ENCODE assay signal across 23 mouse cellular contexts in genomic region chr11:35755546-35755945, GRCm38 (mm10). TPM values are rescaled to one million over a fixed set of nuclear protein-coding genes. Genes with fewer than 3 reads are reported as not detected.
DNase-seq lines count a peak whose midpoint lies in the region; ATAC-seq and TF ChIP-seq lines count a peak whose summit lies in the region.
"Had no signal": no experiment of that assay in that cellular context is flagged by ENCODE, and none has a peak within 500 bp of the region (broad histone marks: within the 10 kb centered on the region; RNA-seq: fewer than 3 reads in every experiment).

No protein-coding gene starts in this region.

- H3K4me1 ChIP-seq in embryonic facial prominence, embryonic 14.5 days (ENCODE audit: control insufficient read depth, insufficient read depth, low read length), result no peaks in the 10 kb centered on the region
- H3K4me1 ChIP-seq in embryonic facial prominence, embryonic 10.5 days, result peaks cover 3% of the 10 kb centered on the region; the same call in 1 of the 2 replicates
- H3K4me1 ChIP-seq in limb, embryonic 14.5 days (ENCODE audit: control insufficient read depth, insufficient read depth, low read length), result no peaks in the 10 kb centered on the region; the same call in 1 of the 2 replicates
- H3K4me1 ChIP-seq in hindbrain, embryonic 10.5 days (replicated peaks), result no peaks in the 10 kb centered on the region
- H3K4me1 ChIP-seq: hindbrain, embryonic 15.5 days; midbrain, embryonic 12.5 days; neural tube, embryonic 12.5 days had no signal

- no peaks in the 10 kb centered on the region for H3K9me3 ChIP-seq in embryonic facial prominence, embryonic 14.5 days (ENCODE audit: control insufficient read depth, low read length)
- H3K9me3 ChIP-seq in embryonic facial prominence, embryonic 10.5 days, result no peaks in the 10 kb centered on the region
- no peaks in the 10 kb centered on the region for H3K9me3 ChIP-seq in limb, embryonic 14.5 days (ENCODE audit: control insufficient read depth, low read length)
- no peaks in the 10 kb centered on the region for H3K9me3 ChIP-seq in hindbrain, embryonic 10.5 days
- H3K9me3 ChIP-seq: embryonic facial prominence, embryonic 13.5 days; heart, embryonic 13.5 days; hindbrain, embryonic 15.5 days; limb, embryonic 15.5 days; liver, embryonic 15.5 days; midbrain, embryonic 12.5 days; neural tube, embryonic 12.5 days had no signal

- no peak overlapping the region for H3K9ac ChIP-seq in embryonic facial prominence, embryonic 14.5 days (ENCODE audit: low read depth, low read length)
- no peak overlapping the region for H3K9ac ChIP-seq in limb, embryonic 14.5 days (ENCODE audit: low read depth, low read length, severe bottlenecking)
- H3K9ac ChIP-seq: embryonic facial prominence, embryonic 13.5 days; heart, embryonic 13.5 days; hindbrain, embryonic 15.5 days; limb, embryonic 15.5 days; liver, embryonic 15.5 days; midbrain, embryonic 12.5 days; neural tube, embryonic 12.5 days had no signal

- no peak for TF ChIP-seq POLR2A in limb, embryonic 14.5 days (IDR thresholded peaks at IDR 0.05; ENCODE audit: borderline replicate concordance, extremely low read depth, insufficient read depth, insufficient read length)

- no peak overlapping the region for H3K4me2 ChIP-seq in embryonic facial prominence, embryonic 14.5 days (ENCODE audit: low read depth, low read length)
- no peak overlapping the region for H3K4me2 ChIP-seq in limb, embryonic 14.5 days (replicated peaks; ENCODE audit: low read depth, low read length, severe bottlenecking)
- H3K4me2 ChIP-seq: embryonic facial prominence, embryonic 13.5 days; heart, embryonic 13.5 days; hindbrain, embryonic 15.5 days; limb, embryonic 15.5 days; liver, embryonic 15.5 days; midbrain, embryonic 12.5 days; neural tube, embryonic 12.5 days had no signal

- no peak overlapping the region for H3K27ac ChIP-seq in embryonic facial prominence, embryonic 14.5 days (replicated peaks; ENCODE audit: low read depth, low read length)
- no peak overlapping the region for H3K27ac ChIP-seq in embryonic facial prominence, embryonic 10.5 days (replicated peaks)
- no peak overlapping the region for H3K27ac ChIP-seq in limb, embryonic 14.5 days (replicated peaks; ENCODE audit: low read depth, low read length)
- H3K27ac ChIP-seq in hindbrain, embryonic 10.5 days, result no peak overlapping the region
- H3K27ac ChIP-seq: embryonic facial prominence, embryonic 13.5 days; heart, embryonic 13.5 days; hindbrain, embryonic 15.5 days; limb, embryonic 15.5 days; liver, embryonic 15.5 days; midbrain, embryonic 12.5 days; neural tube, embryonic 12.5 days had no signal

- H3K27me3 ChIP-seq in embryonic facial prominence, embryonic 14.5 days (replicated peaks; ENCODE audit: control insufficient read depth, insufficient read depth, low read length), result no peaks in the 10 kb centered on the region
- H3K27me3 ChIP-seq in embryonic facial prominence, embryonic 10.5 days (replicated peaks; ENCODE audit: low read depth, poor library complexity, severe bottlenecking), result no peaks in the 10 kb centered on the region
- no peaks in the 10 kb centered on the region for H3K27me3 ChIP-seq in limb, embryonic 14.5 days (ENCODE audit: control insufficient read depth, insufficient read depth, low read length)
- H3K27me3 ChIP-seq in hindbrain, embryonic 10.5 days (ENCODE audit: insufficient read depth, poor library complexity, severe bottlenecking), result no peaks in the 10 kb centered on the region
- H3K27me3 ChIP-seq: CH12.LX; embryonic facial prominence, embryonic 13.5 days; heart, embryonic 13.5 days; hindbrain, embryonic 15.5 days; limb, embryonic 15.5 days; liver, embryonic 15.5 days; midbrain, embryonic 12.5 days; neural tube, embryonic 12.5 days had no signal

- no peak for DNase-seq in embryonic facial prominence, embryonic 14.5 days (ENCODE audit: low spot score)
- no peak for DNase-seq in embryonic facial prominence, embryonic 10.5 days (ENCODE audit: low spot score)
- DNase-seq in NIH3T3 (ENCODE audit: low read depth), result peak; percentile 69
- peak; percentile 47 for DNase-seq in brain, adult 2 months (ENCODE audit: low read depth, low spot score)
- peak; percentile 25 for DNase-seq in limb, embryonic 14.5 days (ENCODE audit: low spot score)
- no peak for DNase-seq in urinary bladder, adult 18-20 months (ENCODE audit: low spot score in 2 of 2)
- DNase-seq in hindbrain, embryonic 10.5 days (ENCODE audit: low spot score), result no peak
- no peak for DNase-seq in spleen, adult 18-20 months
- DNase-seq: cerebellum, adult 9-11 months; heart, adult 18-20 months; kidney, adult 11 months; kidney, postnatal 36 days; right cerebral cortex, postnatal 4 days; thymus, postnatal 36 days had no signal

- ATAC-seq in embryonic facial prominence, embryonic 14.5 days (ENCODE audit: low read depth), result 0 out of 2 replicates have a peak, but pooled peaks have one; percentile 15
- no peak for ATAC-seq in limb, embryonic 14.5 days (ENCODE audit: low FRiP score, low read depth)
- ATAC-seq: lung, postnatal 0 days had no signal

- 57% methylated on average over 6 of the region's 6 CpGs for WGBS in embryonic facial prominence, embryonic 14.5 days
- 80% methylated on average over 6 of the region's 6 CpGs for WGBS in embryonic facial prominence, embryonic 10.5 days
- 27% methylated on average over 6 of the region's 6 CpGs for WGBS in limb, embryonic 14.5 days
- 77% methylated on average over 6 of the region's 6 CpGs for WGBS in hindbrain, embryonic 10.5 days

- H3K4me3 ChIP-seq in embryonic facial prominence, embryonic 14.5 days (ENCODE audit: low read depth, low read length), result no peak overlapping the region
- H3K4me3 ChIP-seq in embryonic facial prominence, embryonic 10.5 days, result no peak overlapping the region
- H3K4me3 ChIP-seq in limb, embryonic 14.5 days (replicated peaks; ENCODE audit: low read length), result no peak overlapping the region
- no peak overlapping the region for H3K4me3 ChIP-seq in hindbrain, embryonic 10.5 days
- H3K4me3 ChIP-seq: embryonic facial prominence, embryonic 13.5 days; heart, embryonic 13.5 days; hindbrain, embryonic 15.5 days; limb, embryonic 15.5 days; liver, embryonic 15.5 days; midbrain, embryonic 12.5 days; neural tube, embryonic 12.5 days had no signal

- no peaks in the 10 kb centered on the region for H3K36me3 ChIP-seq in embryonic facial prominence, embryonic 14.5 days (ENCODE audit: control insufficient read depth, insufficient read depth, low read length)
- no peaks in the 10 kb centered on the region for H3K36me3 ChIP-seq in embryonic facial prominence, embryonic 10.5 days (replicated peaks)
- H3K36me3 ChIP-seq in limb, embryonic 14.5 days (ENCODE audit: control insufficient read depth, insufficient read depth, low read length), result no peaks in the 10 kb centered on the region
- no peaks in the 10 kb centered on the region for H3K36me3 ChIP-seq in hindbrain, embryonic 10.5 days
- H3K36me3 ChIP-seq: embryonic facial prominence, embryonic 13.5 days; heart, embryonic 13.5 days; hindbrain, embryonic 15.5 days; limb, embryonic 15.5 days; liver, embryonic 15.5 days; midbrain, embryonic 12.5 days; neural tube, embryonic 12.5 days had no signal

RNA-seq across cellular contexts. Expression of gene Pank3, which starts 13.7 kb away (rescaled TPM):
- polyA plus RNA-seq in embryonic facial prominence, embryonic 14.5 days (2014; fragmentation: Nextera tagmentation; extraction: Ambion mirVana), result 21.2 and 21.4 TPM in 2 replicates
- polyA plus RNA-seq in embryonic facial prominence, embryonic 10.5 days (2016; fragmentation: Nextera tagmentation; extraction: Ambion mirVana), result 13.9 and 15.2 TPM in 2 replicates
- 20.4 and 23.3 TPM in 2 replicates for polyA plus RNA-seq in limb, embryonic 14.5 days (2012; rRNA removed)
- 20.3 and 23.5 TPM in 2 replicates for polyA plus RNA-seq in limb, embryonic 14.5 days (2014; fragmentation: Nextera tagmentation; extraction: Ambion mirVana)
- polyA plus RNA-seq in hindbrain, embryonic 10.5 days (2016; fragmentation: Nextera tagmentation; extraction: Ambion mirVana), result 13.3 and 14.6 TPM in 2 replicates

RNA-seq across cellular contexts. Expression of gene Fbll1, which starts 43.1 kb away (rescaled TPM):
- 0.58 and 1.1 TPM in 2 replicates for polyA plus RNA-seq in embryonic facial prominence, embryonic 14.5 days (2014; fragmentation: Nextera tagmentation; extraction: Ambion mirVana)
- 0.51 and 0.64 TPM in 2 replicates for polyA plus RNA-seq in embryonic facial prominence, embryonic 10.5 days (2016; fragmentation: Nextera tagmentation; extraction: Ambion mirVana)
- 0.15 TPM in 2 replicates for polyA plus RNA-seq in limb, embryonic 14.5 days (2012; rRNA removed)
- not detected in 2 replicates for polyA plus RNA-seq in limb, embryonic 14.5 days (2014; fragmentation: Nextera tagmentation; extraction: Ambion mirVana)
- polyA plus RNA-seq in hindbrain, embryonic 10.5 days (2016; fragmentation: Nextera tagmentation; extraction: Ambion mirVana), result 1.1 and 3.3 TPM in 2 replicates
- polyA plus RNA-seq: heart, embryonic 13.5 days; liver, embryonic 15.5 days; lung, postnatal 0 days had no signal

Comparison
In these comparisons a context has a peak if more than half of its experiments do, and no peak if none do; other contexts are left out.
1. DNase-seq: peak in NIH3T3 (single experiment), brain, adult 2 months (single experiment) and limb, embryonic 14.5 days (single experiment); none in embryonic facial prominence, embryonic 14.5 days (single experiment), embryonic facial prominence, embryonic 10.5 days (single experiment), urinary bladder, adult 18-20 months (0 of 2), hindbrain, embryonic 10.5 days (single experiment) and spleen, adult 18-20 months (0 of 2).